Mouse (Mus musculus) right cerebral cortex, postnatal 4 days (tissue): Measurements from ENCODE around the gene Gm5168.
"Not testable (repeated sequence)": the region's sequence is repeated elsewhere in the genome, so short reads cannot be mapped to it uniquely, and the experiment has no call there.

Source experiments
- DNase-seq: peaks from one replicate; pipeline ENCODE4 v3.0.0-alpha.2; 2022

The Gm5168 gene

GRCm38 (mm10) chrX:26050941-26051340, at the start of gene Gm5168:
Gene Gm5168 (minus strand): TSS chrX:26051041.
- not testable (repeated sequence) for DNase-seq
